Mouse (Mus musculus): ENCODE results near the gene Krt72.

DNA sequence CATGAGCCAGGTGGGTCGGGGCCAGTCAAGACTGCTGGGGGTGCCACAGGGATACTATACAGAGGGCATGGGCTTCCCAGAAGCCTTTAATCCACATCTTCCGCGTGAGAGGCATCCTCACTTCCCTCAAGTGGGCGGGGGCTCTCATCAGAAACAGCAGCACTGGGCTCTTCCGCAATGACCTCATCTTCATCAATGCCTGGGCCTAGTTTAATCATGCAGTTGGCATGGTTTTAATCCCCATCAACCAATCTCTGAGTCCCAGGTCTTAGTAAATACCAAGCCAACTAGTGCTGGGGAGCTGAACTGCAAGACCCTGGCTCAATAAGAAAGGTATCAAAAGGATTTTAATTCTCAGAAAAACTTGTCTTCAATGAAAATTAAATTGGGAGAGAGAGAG lies 43.2 kb upstream of the Krt72 start:
- TF ChIP-seq CTCF (IDR thresholded peaks at IDR 0.05; ENCODE audit: control insufficient read depth, insufficient read depth, insufficient replicate concordance, low read depth, low read length) (no peak), POLR2A (IDR thresholded peaks at IDR 0.05; ENCODE audit: control insufficient read depth, low read depth, low read length) (no peak)
